Mouse (Mus musculus): ENCODE results near the gene Chil1.

DNA sequence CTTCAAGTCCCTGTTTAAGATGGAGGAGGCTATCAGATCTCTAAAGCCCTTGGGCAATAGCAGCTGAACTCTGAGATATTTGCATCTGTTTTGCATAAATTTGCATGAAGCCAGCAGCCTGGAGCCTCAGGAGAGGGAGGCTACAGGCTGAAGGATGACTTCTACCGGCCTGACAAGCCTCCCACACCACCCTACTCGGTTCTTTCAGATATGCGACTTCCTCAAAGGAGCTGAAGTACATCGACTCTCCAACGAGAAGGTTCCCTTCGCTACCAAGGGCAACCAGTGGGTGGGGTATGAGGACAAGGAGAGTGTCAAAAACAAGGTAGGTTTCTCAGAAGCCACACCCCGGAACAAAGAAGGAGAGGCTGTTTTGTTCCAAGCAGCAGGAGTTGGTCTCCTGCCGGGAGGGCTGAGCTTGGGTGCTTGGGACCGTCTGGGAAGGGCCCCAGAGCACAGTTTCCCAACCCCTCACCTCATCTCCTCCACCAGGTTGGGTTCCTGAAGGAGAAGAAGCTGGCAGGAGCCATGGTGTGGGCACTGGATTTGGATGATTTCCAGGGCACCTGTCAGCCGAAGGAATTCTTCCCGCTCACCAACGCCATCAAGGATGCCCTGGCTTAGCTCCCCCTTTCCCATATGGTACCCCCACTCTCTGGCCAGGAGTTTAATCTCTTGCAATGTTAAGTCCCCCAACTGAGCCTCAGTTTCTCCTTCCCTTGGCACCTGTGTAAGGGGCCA lies 7.2 kb downstream of the Chil1 start:
- no peak for TF ChIP-seq CTCF (IDR thresholded peaks at IDR 0.05; ENCODE audit: insufficient read depth, low read depth, low read length)
- TF ChIP-seq POLR2A (IDR thresholded peaks at IDR 0.05; ENCODE audit: insufficient read depth, low read depth, low read length), result no peak

All from olfactory bulb, adult 2 months (tissue).